Mouse (Mus musculus): ENCODE results near the gene Enah. TPM values are rescaled to one million over a fixed set of nuclear protein-coding genes. Genes with fewer than 3 reads are reported as not detected.

The Enah gene
- total and polyA plus RNA-seq, 2 experiments = 0.06 to 0.74 TPM

DNA sequence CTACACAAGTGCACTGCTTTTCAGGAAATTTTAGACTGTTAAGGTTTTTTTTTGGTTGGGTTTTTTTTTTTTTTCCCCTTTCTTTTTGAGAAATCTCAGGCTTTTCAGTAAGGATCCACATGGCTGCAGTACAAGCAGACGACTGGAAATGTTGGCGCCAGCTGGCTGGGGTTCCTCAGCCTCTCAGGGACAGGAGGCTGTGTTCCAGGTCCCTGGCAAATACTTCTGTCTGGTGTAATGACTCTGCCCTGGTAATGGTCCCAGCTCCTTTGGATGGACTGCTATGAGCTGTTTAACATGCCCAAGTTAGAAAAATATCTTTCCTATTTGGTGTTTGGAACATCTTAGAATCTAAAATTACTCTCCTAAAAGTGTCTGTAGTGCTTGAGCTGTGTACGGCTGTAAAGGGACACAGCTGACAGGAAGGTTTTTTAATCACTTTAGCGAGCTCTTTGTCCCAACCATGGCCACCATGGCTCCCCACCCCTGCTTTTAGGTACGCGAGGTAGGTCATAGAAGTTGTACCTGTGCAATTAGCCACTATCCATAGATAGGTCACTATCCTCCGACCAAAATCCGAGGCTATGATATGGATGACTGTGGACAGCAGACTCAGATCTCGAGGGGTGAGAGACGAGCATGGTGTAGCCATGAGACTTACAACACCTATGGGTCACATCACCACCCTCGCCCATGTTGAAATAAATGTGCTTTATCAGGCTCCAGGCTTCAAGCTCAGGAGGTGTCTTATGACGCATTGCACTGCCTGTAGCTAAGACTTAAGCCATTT lies 168.1 kb downstream of the Enah start:
- Histone ChIP-seq H3K79me2 (ENCODE audit: control insufficient read depth, insufficient read depth, low read length) (no peaks in the 10 kb centered on the region), H3K27ac (replicated peaks; ENCODE audit: insufficient read depth, low read depth, low read length) (no peak overlapping the region), H3K4me3 (ENCODE audit: insufficient read depth, low read depth, low read length) (no peak overlapping the region), H3K9ac (ENCODE audit: low read depth, low read length) (no peak overlapping the region), H3K36me3 (ENCODE audit: control insufficient read depth, insufficient read depth, low read length) (no peaks in the 10 kb centered on the region), H3K27me3 (ENCODE audit: control insufficient read depth, insufficient read depth, low read length) (no peaks in the 10 kb centered on the region), H3K4me1 (ENCODE audit: control insufficient read depth, insufficient read depth, low read length) (no peaks in the 10 kb centered on the region)
- DNase-seq (ENCODE audit: extremely low read depth, low read depth, low spot score) = no peak
- TF ChIP-seq CTCF (IDR thresholded peaks at IDR 0.05; ENCODE audit: low read depth, low read length) = no peak
- TF ChIP-seq POLR2A (IDR thresholded peaks at IDR 0.05; ENCODE audit: extremely low read depth, insufficient read depth, low read length) = no peak
- 82% methylated on average over 12 of the region's 12 CpGs for WGBS

DNA sequence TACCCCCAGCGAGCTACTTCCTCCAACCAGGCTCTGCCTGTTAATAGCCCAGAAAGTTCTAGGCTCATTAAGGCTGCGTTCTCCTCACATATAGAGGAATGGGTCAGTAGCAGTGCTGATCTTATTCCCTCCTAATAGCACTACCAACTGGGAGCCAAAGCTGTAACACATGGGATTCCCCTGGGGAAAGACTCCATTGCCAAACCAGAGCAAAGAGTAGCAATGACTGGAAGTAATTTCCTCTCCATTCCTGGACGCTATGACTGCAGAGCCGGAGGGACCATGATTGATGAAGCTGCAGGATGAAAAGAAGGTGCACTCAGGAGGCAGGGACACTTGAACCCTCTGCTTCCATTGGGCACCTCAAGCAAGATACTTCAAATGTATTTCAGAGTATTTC lies 169.3 kb downstream of the Enah start:
- Histone ChIP-seq H3K79me2 (ENCODE audit: control insufficient read depth, insufficient read depth, low read length) (no peaks in the 10 kb centered on the region), H3K9ac (ENCODE audit: low read depth, low read length) (no peak overlapping the region), H3K27me3 (ENCODE audit: control insufficient read depth, insufficient read depth, low read length) (no peaks in the 10 kb centered on the region), H3K36me3 (ENCODE audit: control insufficient read depth, insufficient read depth, low read length) (no peaks in the 10 kb centered on the region), H3K27ac (replicated peaks; ENCODE audit: insufficient read depth, low read depth, low read length) (no peak overlapping the region), H3K4me1 (ENCODE audit: control insufficient read depth, insufficient read depth, low read length) (no peaks in the 10 kb centered on the region), H3K4me3 (ENCODE audit: insufficient read depth, low read depth, low read length) (no peak overlapping the region)
- 96% methylated on average over 4 of the region's 4 CpGs for WGBS
- TF ChIP-seq CTCF (IDR thresholded peaks at IDR 0.05; ENCODE audit: low read depth, low read length) (no peak), POLR2A (IDR thresholded peaks at IDR 0.05; ENCODE audit: extremely low read depth, insufficient read depth, low read length) (no peak)
- DNase-seq (ENCODE audit: extremely low read depth, low read depth, low spot score) = no peak

DNA sequence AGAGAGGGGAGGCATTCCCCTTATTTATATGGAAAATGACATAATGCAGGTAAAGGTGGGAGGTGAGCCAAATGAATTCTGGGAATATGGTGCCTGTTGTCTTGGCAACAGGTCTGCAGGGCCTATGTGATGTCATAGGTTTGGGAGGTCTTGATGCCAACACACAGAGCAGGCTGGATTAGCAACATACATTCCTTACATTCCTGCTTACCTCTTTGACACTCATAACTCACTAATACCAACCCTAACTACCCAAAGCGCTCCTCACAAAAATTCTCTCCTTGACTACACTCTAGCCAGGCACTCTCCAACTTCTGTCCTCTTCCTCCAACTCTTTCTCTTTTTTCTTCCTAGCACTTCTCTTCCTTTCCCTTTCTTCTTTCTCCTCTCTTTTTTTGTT lies 171.6 kb downstream of the Enah start:
- no peak for DNase-seq (ENCODE audit: extremely low read depth, low read depth, low spot score)
- H3K27ac ChIP-seq (replicated peaks; ENCODE audit: insufficient read depth, low read depth, low read length) = no peak overlapping the region
- no peak overlapping the region for H3K9ac ChIP-seq (ENCODE audit: low read depth, low read length)
- H3K4me3 ChIP-seq (ENCODE audit: insufficient read depth, low read depth, low read length) = no peak overlapping the region
- WGBS = 100% methylated on average over 1 of the region's 1 CpGs
- H3K79me2 ChIP-seq (ENCODE audit: control insufficient read depth, insufficient read depth, low read length) = no peaks in the 10 kb centered on the region
- H3K4me1 ChIP-seq (ENCODE audit: control insufficient read depth, insufficient read depth, low read length) = no peaks in the 10 kb centered on the region; the same call in 1 of the 2 replicates
- H3K36me3 ChIP-seq (ENCODE audit: control insufficient read depth, insufficient read depth, low read length) = no peaks in the 10 kb centered on the region
- TF ChIP-seq CTCF (IDR thresholded peaks at IDR 0.05; ENCODE audit: low read depth, low read length) (no peak), POLR2A (IDR thresholded peaks at IDR 0.05; ENCODE audit: extremely low read depth, insufficient read depth, low read length) (no peak)
- H3K27me3 ChIP-seq (ENCODE audit: control insufficient read depth, insufficient read depth, low read length) = no peaks in the 10 kb centered on the region

DNA sequence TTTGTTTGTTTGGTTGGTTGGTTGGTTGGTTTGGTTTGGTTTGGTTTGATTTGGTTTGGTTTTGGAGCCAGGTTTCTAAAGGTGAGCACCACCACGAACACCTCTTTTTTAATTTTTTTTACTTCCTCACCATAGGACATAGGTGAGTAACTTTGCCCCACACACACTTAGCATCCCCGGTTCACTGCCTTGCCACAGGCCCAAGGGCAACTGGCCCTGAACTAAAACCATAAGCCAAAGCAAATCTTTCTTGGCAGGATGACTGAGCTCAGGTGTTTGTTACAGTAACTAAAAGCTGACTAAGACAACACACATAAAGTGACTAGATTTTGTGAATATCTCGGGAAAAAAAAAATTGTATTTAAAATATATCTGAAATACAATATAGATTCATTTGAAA lies 172.4 kb downstream of the Enah start:
- Histone ChIP-seq H3K9ac (ENCODE audit: low read depth, low read length) (no peak overlapping the region), H3K79me2 (ENCODE audit: control insufficient read depth, insufficient read depth, low read length) (no peaks in the 10 kb centered on the region), H3K4me1 (ENCODE audit: control insufficient read depth, insufficient read depth, low read length) (peaks cover 3% of the 10 kb centered on the region; the same call in 1 of the 2 replicates), H3K27ac (replicated peaks; ENCODE audit: insufficient read depth, low read depth, low read length) (no peak overlapping the region), H3K36me3 (ENCODE audit: control insufficient read depth, insufficient read depth, low read length) (no peaks in the 10 kb centered on the region), H3K27me3 (ENCODE audit: control insufficient read depth, insufficient read depth, low read length) (no peaks in the 10 kb centered on the region), H3K4me3 (ENCODE audit: insufficient read depth, low read depth, low read length) (no peak overlapping the region)
- WGBS = 69% methylated on average over 3 of the region's 3 CpGs
- TF ChIP-seq POLR2A (IDR thresholded peaks at IDR 0.05; ENCODE audit: extremely low read depth, insufficient read depth, low read length) = no peak
- TF ChIP-seq CTCF (IDR thresholded peaks at IDR 0.05; ENCODE audit: low read depth, low read length) = no peak
- DNase-seq (ENCODE audit: extremely low read depth, low read depth, low spot score) = no peak

Other genes starting within 250 kb of the Enah start
- gene Lbr, start 176.9 kb downstream of the Enah start, total RNA-seq (2014; rRNA removed) = 9.5 and 12.1 TPM in 2 replicates
- 5.2 and 7.3 TPM in 2 replicates for gene Lbr, start 176.9 kb downstream of the Enah start, polyA plus RNA-seq (2012; rRNA removed)
- gene Srp9, start 104.7 kb upstream of the Enah start, total RNA-seq (2014; rRNA removed) = 109 and 110 TPM in 2 replicates
- 47.7 TPM in 2 replicates for gene Srp9, start 104.7 kb upstream of the Enah start, polyA plus RNA-seq (2012; rRNA removed)
- gene Vmn1r1, start 144.5 kb upstream of the Enah start, total RNA-seq (2014; rRNA removed) = not detected in 2 replicates
- gene Vmn1r1, start 144.5 kb upstream of the Enah start, polyA plus RNA-seq (2012; rRNA removed) = not detected in 2 replicates